Mouse (Mus musculus): Measurements from ENCODE around the gene Tmem191c.
"Not testable (repeated sequence)": the region's sequence is repeated elsewhere in the genome, so short reads cannot be mapped to it uniquely, and the experiment has no call there.

Tmem191c gene

DNA sequence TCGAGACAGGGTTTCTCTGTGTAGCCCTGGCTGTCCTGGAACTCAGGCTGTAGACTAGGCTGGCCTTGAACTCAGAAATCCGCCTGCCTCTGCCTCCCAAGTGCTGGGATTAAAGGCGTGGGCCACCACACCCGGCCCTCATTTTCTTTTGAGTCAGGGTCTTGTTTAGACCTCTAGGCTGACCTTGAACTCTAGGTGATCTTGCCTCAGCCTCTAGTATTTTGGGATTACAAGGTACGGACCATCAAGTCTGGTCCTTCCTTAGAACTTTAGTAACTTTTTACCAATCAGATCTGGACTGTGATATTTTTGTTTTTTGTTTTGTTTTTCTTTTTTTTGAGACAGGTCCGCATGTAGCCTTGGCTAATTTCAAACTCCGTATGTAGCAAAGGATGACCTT, at the start of gene Tmem191c:
TSS of gene Tmem191c (plus strand) at position 357 of the 400 bp plus-strand sequence.
- DNase-seq (ENCODE audit: low spot score in 2 of 2), result no peak

DNA sequence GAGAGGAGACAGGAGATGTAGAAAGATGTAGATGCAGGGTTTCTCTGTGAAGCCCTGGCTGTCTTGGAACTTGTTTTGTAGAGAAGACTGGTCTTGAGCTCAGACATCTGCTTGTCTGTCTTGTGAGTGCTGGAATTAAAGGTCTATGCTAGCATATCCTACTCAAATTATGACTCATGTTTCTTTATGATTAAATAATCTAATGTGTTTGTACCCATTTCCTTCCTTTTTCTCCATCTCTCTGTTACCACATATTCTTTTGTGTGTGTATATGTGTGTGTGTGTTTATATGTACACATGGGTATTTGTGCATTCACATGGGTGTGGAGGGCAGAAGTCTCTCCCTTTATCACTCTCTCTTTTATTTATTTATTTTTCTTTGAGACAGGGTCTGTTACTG, 49.4 kb upstream of the Tmem191c start:
- DNase-seq (ENCODE audit: low spot score in 2 of 2), result no peak

DNA sequence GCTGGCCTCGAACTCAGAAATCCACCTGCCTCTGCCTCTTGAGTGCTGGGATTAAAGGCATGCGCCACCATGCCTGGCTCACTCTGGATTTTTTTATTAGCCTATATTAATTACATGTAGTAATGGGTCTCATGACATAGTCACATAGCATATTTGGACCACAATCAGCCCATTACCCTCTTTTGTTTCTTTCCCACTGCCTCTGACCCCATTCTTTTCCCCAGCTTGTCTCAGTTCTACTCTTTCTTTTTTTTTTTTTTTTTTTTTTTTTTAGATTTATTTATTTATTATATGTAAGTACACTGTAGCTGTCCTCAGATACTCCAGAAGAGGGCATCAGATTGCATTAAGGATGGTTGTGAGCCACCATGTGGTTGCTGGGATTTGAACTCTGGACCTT, 44.4 kb upstream of the Tmem191c start:
- not testable (repeated sequence) for DNase-seq (ENCODE audit: low spot score in 2 of 2)

DNA sequence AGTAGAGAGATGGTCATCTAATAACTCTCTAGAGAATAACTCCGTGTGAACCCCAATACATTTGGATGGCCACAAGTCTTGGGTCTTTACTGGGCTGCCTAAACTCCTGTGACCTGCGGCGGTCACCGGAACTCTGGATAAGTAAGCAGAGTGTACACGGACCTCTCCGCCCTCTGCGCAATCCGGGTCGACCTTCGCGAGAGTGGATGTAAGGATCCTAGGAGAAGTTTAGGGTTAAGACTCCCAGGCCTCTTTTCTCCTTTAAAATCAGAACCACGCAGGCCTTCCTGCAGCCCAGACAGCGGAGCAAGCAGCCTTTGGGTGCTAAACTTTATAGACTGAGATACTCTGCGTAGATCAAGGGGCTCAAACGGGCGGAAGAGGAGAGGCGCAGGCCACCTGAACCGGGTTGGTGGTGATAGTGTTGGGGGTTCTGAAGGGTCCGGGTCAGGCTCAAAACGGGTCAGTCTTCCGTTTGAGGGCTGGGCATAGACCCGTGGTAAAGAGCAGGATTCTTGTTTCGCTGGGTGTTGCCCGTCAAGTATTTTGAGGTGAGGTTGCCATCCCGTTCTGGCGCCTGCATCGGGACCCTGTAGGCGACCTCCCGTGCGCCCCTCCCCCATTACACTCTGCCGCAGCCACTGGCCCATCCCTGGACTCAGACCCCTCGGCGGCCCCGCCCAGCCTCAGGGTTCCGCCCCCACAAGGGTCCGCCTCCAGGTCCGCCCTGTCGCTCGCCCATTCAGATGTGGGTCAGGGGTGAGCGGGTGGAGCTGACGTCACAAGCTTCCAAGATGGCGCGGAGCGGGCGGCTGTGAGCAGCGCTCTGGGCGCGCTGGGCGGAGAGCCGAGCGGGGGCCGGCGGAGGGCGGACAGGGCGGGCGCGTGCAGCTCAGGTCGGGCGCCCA, 42.8 kb upstream of the Tmem191c start, which contains the start of gene Hic2:
TSS of gene Hic2 (plus strand) at position 779 of the 908 bp plus-strand sequence.
- peak; percentile 89 to 91 for DNase-seq (ENCODE audit: low spot score in 2 of 2)

DNA sequence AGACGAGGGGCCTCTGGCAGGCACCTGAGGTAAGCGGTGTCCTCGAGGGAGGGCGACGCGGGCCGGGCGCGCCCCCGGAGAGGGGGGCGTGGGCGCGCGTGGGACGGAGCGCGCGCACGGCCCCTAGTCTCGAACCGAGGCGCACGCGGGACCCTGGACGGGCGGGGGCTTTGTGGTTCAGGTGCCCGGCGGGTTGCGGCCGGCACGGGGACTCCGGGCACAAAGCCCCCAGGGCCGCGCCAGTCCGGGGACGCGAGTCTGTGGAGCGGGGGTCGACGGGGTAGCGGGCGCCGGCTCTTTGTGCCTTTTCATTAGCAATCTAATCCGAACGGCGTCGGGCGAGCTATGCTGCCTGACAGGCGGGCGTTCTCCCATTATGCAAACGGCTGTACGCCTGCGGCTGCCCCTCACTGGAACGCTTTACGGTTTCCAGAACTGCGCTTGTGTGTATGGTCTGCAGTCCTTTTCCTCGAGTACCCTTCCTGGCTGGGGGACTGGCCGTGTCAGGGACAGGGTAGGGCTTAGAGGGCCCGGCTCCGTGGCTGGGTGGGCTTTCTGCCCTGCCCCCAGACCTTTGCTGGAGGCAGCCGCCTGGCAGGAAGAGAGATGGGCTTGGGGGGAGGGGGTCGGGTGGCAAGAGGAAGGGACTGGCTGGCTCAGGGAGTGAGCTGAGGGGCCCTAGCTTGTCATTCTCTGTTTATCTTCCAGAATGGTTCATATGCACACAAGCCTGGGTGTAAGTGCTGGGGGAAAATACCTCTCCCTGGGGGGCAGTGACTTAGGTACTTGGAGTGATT, 42.0 kb upstream of the Tmem191c start:
- DNase-seq (ENCODE audit: low spot score in 2 of 2), result peak in 1 of 2 experiments; percentile 51

DNA sequence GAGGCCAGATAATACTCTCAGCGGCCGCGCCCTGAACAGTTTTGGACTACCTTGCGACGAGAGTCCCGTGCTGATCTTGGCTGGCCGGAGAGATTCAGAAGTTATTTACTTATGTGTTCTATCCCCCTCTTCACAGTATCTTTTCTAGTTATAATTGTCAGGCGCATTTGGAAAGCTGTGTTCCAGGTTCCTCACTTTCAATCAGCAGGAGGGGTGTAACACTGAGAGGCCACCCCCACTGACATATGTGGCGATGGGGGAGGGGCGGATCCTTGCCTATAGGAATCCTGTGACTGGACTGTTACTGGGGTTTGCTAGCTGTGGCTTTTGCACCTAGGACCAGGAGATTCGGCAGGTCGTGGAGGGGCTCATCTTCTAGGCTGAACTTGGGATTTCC, 41.4 kb upstream of the Tmem191c start:
- DNase-seq (ENCODE audit: low spot score in 2 of 2), result no peak

DNA sequence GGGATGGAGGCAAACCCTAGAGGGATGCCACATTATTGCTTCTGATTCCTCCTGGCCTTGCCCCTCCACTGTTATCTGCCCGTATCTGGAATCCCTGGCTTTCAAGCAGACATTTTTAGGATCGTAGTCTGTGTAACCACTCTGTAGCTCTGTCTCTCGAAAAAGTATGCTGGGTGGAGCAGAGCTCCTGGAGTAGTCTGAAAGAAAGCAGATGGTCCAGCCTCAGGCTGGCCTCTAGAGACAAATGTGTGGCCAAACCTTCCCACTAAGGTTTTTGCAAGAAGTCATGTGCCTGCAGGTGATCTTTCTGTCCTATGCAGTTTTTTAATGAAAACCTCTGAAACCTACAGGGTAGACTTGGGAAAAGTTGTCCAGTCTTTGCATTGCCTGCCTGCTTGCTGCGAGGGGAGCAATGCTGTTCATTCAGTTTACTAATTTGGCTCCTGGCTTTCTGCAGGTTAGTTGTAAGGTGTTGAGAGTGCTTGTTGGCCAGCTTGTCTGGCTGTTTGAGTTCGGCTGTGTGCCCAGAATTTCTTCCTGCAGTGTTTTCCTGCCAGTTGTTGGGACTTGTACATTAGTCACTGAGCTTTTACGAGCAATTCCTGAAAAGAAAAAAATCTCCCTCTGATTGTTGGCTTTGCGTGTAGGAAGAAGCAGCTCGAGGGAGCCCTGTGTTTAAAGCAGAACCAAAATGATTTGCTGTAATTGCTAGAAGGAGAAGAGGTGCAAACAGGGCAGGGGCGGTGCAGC, 40.8 kb upstream of the Tmem191c start:
- DNase-seq (ENCODE audit: low spot score in 2 of 2), result no peak

DNA sequence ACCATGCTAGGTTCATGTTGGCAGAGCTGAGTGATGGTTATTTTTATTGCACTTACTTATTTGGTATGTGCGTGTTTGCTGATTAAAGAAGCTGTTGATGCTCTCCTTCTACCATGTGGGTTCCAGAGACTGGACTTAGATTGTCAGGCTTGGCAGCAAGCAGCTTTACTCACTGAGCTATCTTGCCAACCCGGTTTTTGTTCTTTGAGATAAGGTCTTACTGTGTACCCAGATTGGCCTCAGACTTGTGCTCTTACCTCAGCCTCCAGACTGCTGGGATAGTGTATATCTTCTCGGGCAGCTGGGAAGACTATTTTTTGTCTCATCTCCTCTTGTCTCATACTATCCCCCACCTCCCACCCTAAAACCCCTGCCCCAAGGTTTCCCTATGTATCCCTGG, 38.2 kb upstream of the Tmem191c start:
- no peak for DNase-seq (ENCODE audit: low spot score in 2 of 2)

DNA sequence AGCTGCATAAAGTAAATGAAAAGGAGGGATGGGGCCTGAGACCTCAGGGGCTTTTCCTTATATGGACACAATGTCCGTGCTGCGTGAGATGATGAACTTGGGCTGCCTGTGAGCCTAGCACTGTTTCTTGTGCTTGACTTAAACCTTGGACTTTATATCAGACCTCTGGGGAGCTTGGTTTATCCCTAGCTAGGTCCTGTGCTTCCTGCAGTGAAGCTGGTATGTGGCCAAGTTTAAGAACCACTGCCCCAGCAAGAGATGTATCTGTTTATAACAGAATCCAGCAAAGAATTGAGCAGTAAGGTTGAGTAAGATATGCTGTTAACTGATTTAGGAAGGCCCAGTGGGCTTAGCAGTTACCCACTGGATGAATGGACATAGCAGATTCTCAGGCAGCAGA, 36.5 kb upstream of the Tmem191c start:
- DNase-seq (ENCODE audit: low spot score in 2 of 2), result no peak

DNA sequence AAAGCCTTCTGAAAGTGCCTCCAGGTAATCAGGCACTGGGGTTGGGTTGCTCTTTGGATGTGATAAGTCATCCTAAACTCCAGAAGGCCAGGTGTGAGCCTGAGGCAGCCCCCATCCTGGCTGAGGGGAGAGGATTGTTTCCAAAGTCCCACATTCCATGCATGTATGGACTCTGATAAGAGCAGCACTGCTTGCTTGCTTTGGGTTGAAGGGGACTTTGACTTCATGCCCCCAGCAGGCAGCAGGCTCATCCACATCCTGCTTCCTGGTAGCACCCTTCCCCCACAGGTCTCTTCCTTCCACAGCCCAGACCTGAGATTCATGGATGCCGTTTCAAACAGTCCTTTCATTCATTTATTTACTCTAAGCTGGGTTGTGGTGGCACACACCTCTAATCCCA, 32.1 kb upstream of the Tmem191c start:
- no peak for DNase-seq (ENCODE audit: low spot score in 2 of 2)

DNA sequence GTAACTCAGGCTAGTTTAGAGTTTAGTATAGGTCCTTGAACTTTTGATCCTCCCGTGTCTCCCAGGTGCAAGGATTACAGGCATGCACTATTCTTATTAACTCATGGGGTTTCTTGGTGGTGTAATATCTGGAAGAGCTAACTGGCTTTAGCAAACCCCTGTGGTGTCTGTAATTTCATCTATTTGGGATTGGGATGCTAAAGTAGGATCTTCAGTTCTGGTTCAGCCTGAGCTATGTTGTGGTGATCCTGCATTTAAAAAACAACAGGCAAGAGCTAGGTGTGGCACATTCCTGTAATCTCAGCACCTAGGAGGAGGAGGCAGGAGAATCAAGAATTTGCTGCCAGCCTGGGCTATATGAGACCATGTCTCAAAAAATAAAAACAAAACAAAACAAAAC, 30.9 kb upstream of the Tmem191c start:
- no peak for DNase-seq (ENCODE audit: low spot score in 2 of 2)

DNA sequence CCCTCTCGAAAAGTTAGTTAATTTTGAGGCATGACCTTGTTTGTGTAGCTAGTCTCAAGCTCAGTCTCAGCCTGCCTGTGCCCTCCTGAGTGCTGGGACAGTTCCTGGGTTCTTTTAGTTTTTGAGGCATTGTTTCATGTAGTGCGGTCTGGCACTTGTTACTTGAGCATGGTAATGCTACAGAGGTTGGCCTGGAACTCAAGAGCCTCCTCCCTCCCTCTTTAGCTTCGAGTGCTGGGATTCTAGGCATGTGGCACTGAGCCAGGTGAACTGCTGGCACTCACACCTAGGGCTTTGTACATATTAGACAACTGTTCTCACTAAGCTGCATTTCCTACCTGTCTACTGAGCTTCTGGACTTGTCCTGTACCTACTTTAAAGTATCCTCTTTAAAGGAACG, 28.1 kb upstream of the Tmem191c start:
- DNase-seq (ENCODE audit: low spot score in 2 of 2), result no peak

DNA sequence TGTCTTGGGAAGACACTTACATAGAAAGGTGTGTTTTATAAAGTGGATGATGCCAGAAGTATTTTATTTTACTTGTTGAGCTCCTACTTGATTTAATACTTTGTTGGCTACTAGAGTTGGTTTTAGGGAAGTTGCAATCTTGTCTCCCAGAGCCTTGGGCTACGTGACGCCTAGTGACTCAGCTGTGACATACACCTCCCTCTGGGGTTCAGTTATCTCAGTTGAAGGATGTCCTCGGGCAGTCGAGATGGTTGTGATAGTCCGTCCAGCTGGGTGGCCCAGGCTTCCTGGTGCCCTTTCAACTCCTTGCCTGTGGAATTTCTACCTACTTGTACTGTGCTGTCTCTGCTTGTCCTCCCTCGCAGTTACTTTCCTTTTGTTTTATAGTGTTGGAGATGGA, 26.7 kb upstream of the Tmem191c start:
- DNase-seq (ENCODE audit: low spot score in 2 of 2), result no peak

DNA sequence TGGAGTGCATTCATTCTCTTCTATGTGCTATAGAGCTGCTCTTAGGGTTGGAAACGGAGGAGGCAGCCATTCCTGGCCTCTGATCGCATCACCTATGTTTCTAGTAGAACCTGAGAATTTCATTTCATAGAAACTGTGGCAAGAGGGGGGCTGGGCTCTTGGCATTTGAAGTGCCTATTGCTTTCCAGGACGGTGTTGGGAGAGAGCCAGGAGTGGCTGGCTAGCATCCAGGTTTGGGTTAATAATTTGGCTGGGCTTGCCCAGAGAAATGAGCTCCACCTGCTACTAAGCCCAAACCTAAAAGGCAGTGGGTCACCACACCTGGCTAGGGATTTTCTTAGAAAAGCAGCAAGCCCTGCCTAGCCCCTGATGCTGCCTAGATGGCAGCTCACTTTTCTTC, 24.3 kb upstream of the Tmem191c start:
- no peak for DNase-seq (ENCODE audit: low spot score in 2 of 2)

DNA sequence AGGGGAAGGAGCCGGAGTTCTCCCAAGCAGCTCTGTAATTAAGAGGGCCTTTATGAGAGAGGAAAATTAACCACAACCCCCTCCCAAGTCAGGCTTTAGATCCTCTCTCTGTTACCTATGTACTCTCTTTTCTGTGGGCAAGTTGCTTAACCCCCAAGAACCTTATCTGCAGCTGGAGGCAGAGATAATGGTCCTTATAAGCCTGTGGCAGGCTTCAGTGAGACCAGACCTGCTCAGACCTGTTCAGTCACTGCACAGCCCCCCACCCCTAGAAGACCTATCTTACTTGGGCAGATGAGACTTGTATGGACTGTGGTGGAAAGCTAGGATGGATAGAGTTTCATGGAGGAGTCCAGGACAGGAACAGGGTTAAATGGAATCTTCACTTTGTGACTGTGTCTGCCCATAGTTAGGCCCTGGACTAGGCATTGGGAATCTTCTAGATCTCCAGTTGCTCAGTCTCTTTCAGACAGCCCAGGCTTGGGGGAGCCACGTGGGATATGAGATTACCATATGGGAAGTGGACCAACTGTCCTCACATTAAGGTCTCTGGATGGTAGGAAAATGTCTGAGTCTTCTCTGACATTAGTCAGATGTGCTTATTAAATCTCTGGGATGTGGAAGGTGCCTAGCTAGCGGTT, 23.7 kb upstream of the Tmem191c start:
- DNase-seq (ENCODE audit: low spot score in 2 of 2), result no peak

DNA sequence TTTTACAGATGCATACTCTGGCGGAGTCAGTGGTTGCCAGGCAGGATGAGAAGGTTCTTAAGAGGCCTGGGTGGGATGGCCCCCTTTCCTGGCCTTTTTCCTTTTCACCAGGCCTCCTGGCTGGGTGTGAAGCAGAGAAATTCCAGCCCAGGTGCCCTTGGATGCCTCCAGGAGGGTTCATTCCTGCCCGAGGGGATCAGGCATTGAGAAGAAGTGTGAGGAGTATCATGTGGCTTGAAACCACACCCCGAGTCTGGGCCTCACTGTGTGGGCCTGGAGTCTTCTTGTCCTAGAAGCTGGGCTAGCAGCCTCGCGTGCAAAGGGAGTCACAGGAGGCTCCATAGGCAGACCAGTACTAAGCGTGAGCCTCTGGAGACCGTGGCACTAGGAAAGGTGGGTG, 23.0 kb upstream of the Tmem191c start:
- DNase-seq (ENCODE audit: low spot score in 2 of 2), result no peak

DNA sequence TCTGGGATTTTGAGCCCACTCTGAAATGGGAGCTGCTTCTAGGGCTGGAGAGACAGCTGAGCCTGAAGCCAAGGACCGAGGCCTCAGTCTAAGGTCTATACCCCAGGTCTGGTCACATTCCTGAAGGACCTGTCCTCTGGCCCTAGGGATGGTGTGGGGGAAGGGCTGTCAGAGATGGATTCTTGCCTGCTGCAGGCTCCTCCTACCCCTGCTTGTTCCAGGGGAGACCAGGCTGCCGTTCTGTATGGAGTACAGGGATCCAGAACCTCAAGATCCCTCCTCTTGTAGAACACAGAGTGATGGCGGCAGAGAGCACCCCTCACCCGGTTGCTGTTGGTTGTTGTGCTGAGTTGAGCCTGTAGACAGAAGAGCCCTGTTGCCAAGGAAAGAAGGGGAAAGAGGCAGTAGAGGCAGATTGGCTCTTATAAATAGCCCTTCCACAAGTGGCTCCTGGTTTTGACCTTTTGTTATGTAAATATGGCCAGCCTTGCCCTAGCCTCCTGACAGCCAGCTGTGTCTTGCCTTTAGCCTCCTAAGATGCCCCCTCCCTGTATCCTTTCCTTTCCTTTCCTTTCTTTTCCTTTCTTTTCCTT, 21.8 kb upstream of the Tmem191c start:
- no peak for DNase-seq (ENCODE audit: low spot score in 2 of 2)

DNA sequence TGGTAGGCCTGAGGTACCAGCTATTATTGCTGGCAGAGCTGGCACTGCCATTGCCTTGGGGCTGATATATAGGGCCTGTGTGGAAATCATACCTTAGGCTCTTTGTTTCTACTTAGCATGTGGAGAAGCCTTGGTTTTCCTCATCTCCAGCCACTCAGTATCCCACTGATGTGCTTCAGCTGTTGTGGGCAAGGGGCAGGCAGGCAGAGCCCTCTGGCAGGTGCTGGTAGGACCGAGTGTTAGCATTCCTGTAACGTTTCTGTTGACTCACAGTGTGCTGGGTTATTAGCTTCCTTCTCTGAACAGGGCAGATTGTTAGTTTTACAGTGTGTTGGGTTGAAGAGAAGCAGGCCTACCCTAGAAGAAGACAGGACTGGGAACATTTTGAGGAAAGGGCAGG, 20.6 kb upstream of the Tmem191c start:
- DNase-seq (ENCODE audit: low spot score in 2 of 2), result no peak

DNA sequence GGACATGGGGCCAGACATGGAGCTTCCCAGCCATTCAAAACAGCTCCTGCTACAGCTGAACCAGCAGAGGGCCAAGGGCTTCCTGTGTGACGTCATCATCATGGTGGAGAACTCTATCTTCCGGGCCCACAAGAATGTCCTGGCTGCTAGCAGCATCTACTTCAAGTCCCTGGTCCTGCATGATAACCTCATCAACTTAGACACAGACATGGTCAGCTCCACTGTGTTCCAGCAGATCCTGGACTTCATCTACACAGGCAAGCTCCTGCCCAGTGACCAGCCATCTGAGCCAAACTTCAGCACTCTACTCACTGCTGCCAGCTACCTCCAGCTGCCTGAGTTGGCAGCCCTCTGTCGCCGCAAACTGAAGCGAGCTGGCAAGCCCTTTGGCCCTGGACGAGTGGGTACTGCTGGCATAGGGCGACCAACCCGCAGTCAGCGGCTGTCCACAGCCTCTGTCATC, 18.5 kb upstream of the Tmem191c start:
- DNase-seq (ENCODE audit: low spot score in 2 of 2), result no peak

DNA sequence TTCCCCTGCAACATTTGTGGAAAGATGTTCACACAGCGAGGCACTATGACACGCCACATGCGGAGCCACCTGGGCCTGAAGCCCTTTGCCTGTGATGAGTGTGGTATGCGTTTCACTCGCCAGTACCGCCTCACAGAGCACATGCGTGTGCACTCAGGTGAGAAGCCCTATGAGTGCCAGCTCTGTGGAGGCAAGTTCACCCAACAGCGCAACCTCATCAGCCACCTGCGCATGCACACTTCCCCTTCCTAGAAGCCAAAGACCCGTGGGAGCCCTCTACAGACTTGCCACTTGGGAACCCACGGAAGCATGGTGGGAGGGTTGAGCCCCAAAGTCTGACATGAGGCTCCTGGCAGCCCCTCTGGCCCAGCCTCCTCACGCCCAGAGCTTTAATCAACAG, 17.0 kb upstream of the Tmem191c start:
- DNase-seq (ENCODE audit: low spot score in 2 of 2), result no peak

DNA sequence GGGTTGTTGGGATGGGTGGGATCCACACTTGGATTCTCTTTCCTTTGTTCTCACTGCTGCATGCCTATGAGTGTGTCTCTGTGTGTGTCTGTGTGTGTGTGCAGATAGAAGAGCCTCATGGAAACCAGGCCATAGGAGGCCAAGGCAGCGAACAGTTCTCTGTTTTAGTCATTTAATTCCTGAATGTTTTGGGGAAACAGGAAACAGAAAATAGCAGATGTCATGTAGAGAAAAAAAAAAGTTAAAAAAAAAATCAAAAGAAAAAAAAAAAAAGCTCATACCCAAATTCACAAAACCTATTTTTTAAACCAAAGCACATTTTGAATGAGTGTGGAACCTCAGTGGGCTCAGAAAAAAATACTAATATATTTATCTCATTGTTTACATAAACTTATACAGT, 14.5 kb upstream of the Tmem191c start:
- no peak for DNase-seq (ENCODE audit: low spot score in 2 of 2)

Data from frontal cortex, postnatal 10 days (tissue).